Mouse (Mus musculus) olfactory bulb, adult 2 months (tissue): ENCODE data around the gene Susd5. TPM values are rescaled to one million over a fixed set of nuclear protein-coding genes. Genes with fewer than 3 reads are reported as not detected.

ENCODE experiments used
- H3K27ac ChIP-seq: fragments of 200-500 bp; 2 replicates; pipeline ENCODE4 v1.5.1; 2012; ENCODE audit warnings: low read depth, low read length; ENCODE audit not compliant: insufficient read depth
- H3K4me1 ChIP-seq: fragments of 200-500 bp; 2 replicates; pipeline ENCODE4 v1.6.1; 2012; ENCODE audit warnings: low read length; ENCODE audit not compliant: control insufficient read depth, insufficient read depth
- H3K4me3 ChIP-seq: fragments of 200-500 bp; 2 replicates; pipeline ENCODE4 v1.5.1; 2012; ENCODE audit warnings: mild to moderate bottlenecking, low read depth, low read length, moderate library complexity; ENCODE audit not compliant: insufficient read depth
- CTCF ChIP-seq: fragments of 200-500 bp; IDR thresholded peaks from 2 replicates; pipeline ENCODE4 v1.5.1; 2012; ENCODE audit warnings: low read depth, mild to moderate bottlenecking, low read length, moderate library complexity; ENCODE audit not compliant: insufficient read depth
- POLR2A ChIP-seq: fragments of 200-500 bp; IDR thresholded peaks from 2 replicates; pipeline ENCODE4 v1.6.1; 2012; ENCODE audit warnings: mild to moderate bottlenecking, low read depth, low read length, moderate library complexity; ENCODE audit not compliant: insufficient read depth
- WGBS: fragments of 180-500 bp; shearing (Covaris S2); methylation state at CpG from one replicate; pipeline ENCODE4 v1.1.7; 2018; 5-methylcytosine and 5-hydroxymethylcytosine counted together
- polyA plus RNA-seq: library from polyadenylated mRNA; stranded (reverse); fragments of >200 nt; gene quantifications from 2 replicates; pipeline ENCODE4 v1.2.4, GENCODE M21; 2012; ENCODE audit warnings: low replicate concordance; ENCODE audit not compliant: missing spikeins, insufficient read depth, insufficient read length

The Susd5 gene
- polyA plus RNA-seq, 1 experiment, result not detected

- WGBS, result 46% methylated on average over 9 of the region's 9 CpGs
- Histone ChIP-seq H3K4me3 (peak overlapping the region; percentile 14; the same call in 1 of the 2 replicates), H3K4me1 (peaks cover 10% of the 10 kb centered on the region), H3K27ac (no peak overlapping the region)
- TF ChIP-seq CTCF (no peak), POLR2A (no peak)
These were observed 31.8 kb upstream of the Susd5 start for GRCm38 (mm10) chr9:114025182-114025581.

GRCm38 (mm10) chr9:114025846-114026245, 31.1 kb upstream of the Susd5 start:
- TF ChIP-seq POLR2A (no peak), CTCF (no peak)
- Histone ChIP-seq H3K4me3 (peak overlapping the region; percentile 91), H3K27ac (no peak overlapping the region), H3K4me1 (peaks cover 10% of the 10 kb centered on the region)
- WGBS, result 7% methylated on average over 8 of the region's 8 CpGs

- TF ChIP-seq POLR2A (peak; percentile 76), CTCF (no peak)
- Histone ChIP-seq H3K4me1 (peaks cover 10% of the 10 kb centered on the region), H3K4me3 (peak overlapping the region; percentile 91), H3K27ac (peak overlapping the region; percentile 53)
- WGBS, result under 1% methylated on average over 52 of the region's 52 CpGs
These were observed 30.5 kb upstream of the Susd5 start for GRCm38 (mm10) chr9:114026261-114026934.

DNA sequence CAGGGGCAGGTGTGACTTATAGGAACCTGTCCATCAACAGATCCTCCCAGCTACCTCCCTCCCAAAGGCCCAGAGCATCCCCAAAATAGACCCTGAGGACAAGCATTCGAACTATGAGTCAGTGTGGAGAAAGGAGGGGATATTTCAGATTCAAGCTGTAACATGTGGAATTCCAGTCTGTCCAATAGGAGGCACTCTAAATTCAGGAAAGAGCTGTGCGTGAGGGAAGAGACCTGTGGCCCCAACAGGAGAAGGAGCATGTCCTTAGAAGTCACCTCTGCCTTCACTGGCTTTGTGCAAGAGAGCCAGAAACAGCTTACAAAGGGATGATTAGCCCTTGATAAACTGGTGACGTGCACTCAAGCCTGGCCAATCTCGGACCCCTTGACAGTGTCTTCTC, 16.0 kb upstream of the Susd5 start:
- H3K4me3 ChIP-seq, result no peak overlapping the region
- H3K4me1 ChIP-seq, result no peaks in the 10 kb centered on the region
- TF ChIP-seq POLR2A (no peak), CTCF (no peak)
- WGBS, result 81% methylated on average over 4 of the region's 4 CpGs
- H3K27ac ChIP-seq, result no peak overlapping the region

DNA sequence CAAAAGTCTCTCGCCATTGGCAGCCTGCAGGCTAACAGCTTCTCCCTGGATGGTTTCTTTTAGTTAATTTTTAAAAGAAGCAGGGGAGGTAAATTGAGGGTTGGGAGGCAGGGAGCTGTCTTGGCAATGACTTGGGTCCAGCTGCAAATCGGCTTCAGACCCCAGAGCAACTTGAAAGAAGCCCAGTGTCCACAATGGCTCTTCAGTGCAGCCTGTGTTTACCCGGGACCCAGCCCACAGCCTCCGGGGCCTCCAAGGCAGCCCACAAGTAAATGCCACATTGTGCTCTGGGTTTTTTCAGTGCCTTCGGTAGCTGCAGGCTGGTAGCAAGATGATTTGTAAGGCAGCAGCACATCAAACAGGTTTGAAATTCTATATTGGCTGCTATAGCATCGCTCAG, 14.4 kb upstream of the Susd5 start:
- no peaks in the 10 kb centered on the region for H3K4me1 ChIP-seq
- no peak overlapping the region for H3K4me3 ChIP-seq
- no peak for TF ChIP-seq CTCF
- H3K27ac ChIP-seq, result no peak overlapping the region
- 52% methylated on average over 6 of the region's 6 CpGs for WGBS

DNA sequence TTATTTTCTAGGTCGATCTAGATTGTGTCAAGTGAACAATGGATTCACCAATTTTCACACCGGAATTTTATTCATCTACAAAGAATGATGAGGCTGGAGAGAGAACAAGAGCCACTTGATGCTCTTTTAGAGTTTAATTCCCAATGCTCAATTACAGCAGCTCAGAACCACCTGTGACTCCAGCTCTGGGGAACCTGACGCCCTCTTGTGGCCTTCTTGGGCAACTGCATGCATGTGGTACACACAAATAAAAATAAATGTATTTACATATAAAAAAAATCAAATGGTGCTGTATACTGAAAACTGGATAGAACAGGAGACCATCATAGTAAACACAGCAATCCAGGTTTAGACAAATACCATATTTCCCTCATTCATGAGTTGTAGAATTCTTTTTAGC, 12.5 kb upstream of the Susd5 start:
- Histone ChIP-seq H3K27ac (no peak overlapping the region), H3K4me1 (no peaks in the 10 kb centered on the region), H3K4me3 (no peak overlapping the region)
- TF ChIP-seq CTCF (no peak), POLR2A (no peak)
- WGBS, result 58% methylated on average over 3 of the region's 3 CpGs

DNA sequence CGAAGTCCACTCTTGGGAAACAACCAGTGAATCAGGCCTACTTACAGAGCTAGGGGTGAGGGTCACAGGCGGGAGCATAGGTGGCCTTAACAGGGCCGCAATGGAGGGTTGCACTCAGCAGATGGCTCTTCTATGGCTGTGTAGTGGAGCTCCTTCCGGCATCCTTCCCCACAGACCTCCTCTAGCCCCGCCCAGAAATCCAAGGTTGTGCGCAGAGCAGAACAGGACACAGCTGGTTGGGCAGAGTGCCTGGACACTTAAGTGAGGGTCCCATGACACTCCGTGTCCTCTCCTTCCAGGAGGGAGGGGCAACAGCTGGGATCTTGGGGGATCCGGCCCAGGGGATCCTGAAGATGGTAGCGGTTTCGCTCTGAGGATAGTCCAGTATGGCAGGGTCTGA, 10.9 kb upstream of the Susd5 start, which contains the start of gene Fbxl2:
Gene Fbxl2 (minus strand): TSS at position 164 of the 400 bp plus-strand sequence.
- TF ChIP-seq POLR2A, result no peak
- TF ChIP-seq CTCF, result no peak
- Histone ChIP-seq H3K27ac (no peak within 1 kb of the TSS), H3K4me1 (no peaks in the 10 kb centered on the region), H3K4me3 (no peak within 1 kb of the TSS)
- WGBS, result 90% methylated on average over 10 of the region's 10 CpGs

DNA sequence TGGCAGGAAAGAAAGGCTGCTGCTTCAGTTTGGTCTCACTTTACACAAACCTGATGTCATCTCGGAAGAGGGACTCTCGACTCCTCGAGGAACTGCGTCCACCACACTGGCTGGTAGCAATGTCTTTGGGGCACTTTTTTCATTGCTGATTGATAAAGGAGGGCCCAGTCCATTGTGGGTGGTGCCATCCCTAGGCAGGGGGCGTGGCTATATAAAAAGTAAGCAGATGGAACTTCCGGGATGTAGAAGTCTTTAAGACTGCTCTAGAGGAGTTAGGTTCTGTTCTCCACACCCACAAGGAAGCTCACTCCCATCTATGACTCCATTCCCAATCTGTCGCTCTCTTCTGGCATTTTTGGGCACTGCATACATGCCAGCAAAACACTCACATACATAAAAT, 10.3 kb upstream of the Susd5 start:
- no peaks in the 10 kb centered on the region for H3K4me1 ChIP-seq
- TF ChIP-seq CTCF (no peak), POLR2A (no peak)
- H3K27ac ChIP-seq, result no peak overlapping the region
- 93% methylated on average over 7 of the region's 7 CpGs for WGBS
- H3K4me3 ChIP-seq, result no peak overlapping the region

- Histone ChIP-seq H3K4me3 (no peak overlapping the region), H3K27ac (no peak overlapping the region), H3K4me1 (no peaks in the 10 kb centered on the region)
- TF ChIP-seq POLR2A (no peak), CTCF (no peak)
- 87% methylated on average over 7 of the region's 7 CpGs for WGBS
These were observed 6.8 kb upstream of the Susd5 start for GRCm38 (mm10) chr9:114050106-114050505.

- Histone ChIP-seq H3K4me3 (peak overlapping the region; percentile 19; the same call in 1 of the 2 replicates), H3K27ac (no peak overlapping the region), H3K4me1 (no peaks in the 10 kb centered on the region)
- TF ChIP-seq CTCF, result no peak
- WGBS, result 49% methylated on average over 16 of the region's 16 CpGs
These were observed 6.2 kb upstream of the Susd5 start for GRCm38 (mm10) chr9:114050778-114051177.
